Mouse (Mus musculus) left cerebral cortex, adult 2 months (tissue): ENCODE data around the gene Slc37a1. TPM values are rescaled to one million over a fixed set of nuclear protein-coding genes. Genes with fewer than 3 reads are reported as not detected.

Experiments
- DNase-seq, 2 experiments: peaks; one replicate each; pipeline ENCODE4 v3.0.0; 2021 to 2022; ENCODE audit warnings: low spot score in 2 of 2, mixed read lengths in 1 of 2; ENCODE audit errors: extremely low spot score in 1 of 2
- H3K27ac ChIP-seq: fragments of 200-600 bp; 2 replicates; pipeline ENCODE4 v1.8.1; 2022
- H3K4me3 ChIP-seq: fragments of 200-600 bp; 2 replicates; pipeline ENCODE4 v1.8.1; 2022
- CTCF ChIP-seq: fragments of 200-600 bp; IDR thresholded peaks from 2 replicates; pipeline ENCODE4 v1.8.1; 2022; ENCODE audit warnings: antibody characterized with exemption, mild to moderate bottlenecking, moderate library complexity
- intact Hi-C: fragments of 180-260 bp; cut with DNase I; formaldehyde crosslinking; loops from one replicate; pipeline ENCODE4 v1.15.1; 2025
- total RNA-seq, 2 experiments: library from RNA; stranded (reverse); gene quantifications; 2 replicates each; pipeline ENCODE4 v1.2.3; 2021

The Slc37a1 gene
- total RNA-seq, 2 experiments from 2014 or later, result 9.4 to 12.0 TPM

DNA sequence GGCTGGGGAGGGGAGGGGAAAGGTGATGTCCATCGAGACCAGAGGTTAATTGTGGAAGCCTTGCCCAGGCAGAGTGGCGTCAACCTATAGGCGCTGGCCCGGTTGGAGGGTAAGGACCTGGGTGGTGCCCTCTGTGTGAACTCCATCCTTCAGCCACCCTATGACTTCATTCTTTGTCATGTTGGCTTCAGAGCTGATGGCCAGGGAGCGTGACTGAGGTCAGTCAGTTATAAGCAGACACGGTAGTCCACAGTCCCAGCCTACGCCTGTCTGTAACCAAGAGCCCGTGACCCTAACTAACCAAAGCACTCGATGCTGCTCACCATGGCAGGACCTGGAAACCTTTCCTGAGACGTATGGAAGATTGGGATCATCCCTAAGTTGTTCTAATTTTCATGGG lies 26.1 kb downstream of the Slc37a1 start:
- H3K4me3 ChIP-seq, result no peak overlapping the region
- intact Hi-C loops, result no loop called here
- no peak overlapping the region for H3K27ac ChIP-seq
- no peak for TF ChIP-seq CTCF
- DNase-seq, result no peak

DNA sequence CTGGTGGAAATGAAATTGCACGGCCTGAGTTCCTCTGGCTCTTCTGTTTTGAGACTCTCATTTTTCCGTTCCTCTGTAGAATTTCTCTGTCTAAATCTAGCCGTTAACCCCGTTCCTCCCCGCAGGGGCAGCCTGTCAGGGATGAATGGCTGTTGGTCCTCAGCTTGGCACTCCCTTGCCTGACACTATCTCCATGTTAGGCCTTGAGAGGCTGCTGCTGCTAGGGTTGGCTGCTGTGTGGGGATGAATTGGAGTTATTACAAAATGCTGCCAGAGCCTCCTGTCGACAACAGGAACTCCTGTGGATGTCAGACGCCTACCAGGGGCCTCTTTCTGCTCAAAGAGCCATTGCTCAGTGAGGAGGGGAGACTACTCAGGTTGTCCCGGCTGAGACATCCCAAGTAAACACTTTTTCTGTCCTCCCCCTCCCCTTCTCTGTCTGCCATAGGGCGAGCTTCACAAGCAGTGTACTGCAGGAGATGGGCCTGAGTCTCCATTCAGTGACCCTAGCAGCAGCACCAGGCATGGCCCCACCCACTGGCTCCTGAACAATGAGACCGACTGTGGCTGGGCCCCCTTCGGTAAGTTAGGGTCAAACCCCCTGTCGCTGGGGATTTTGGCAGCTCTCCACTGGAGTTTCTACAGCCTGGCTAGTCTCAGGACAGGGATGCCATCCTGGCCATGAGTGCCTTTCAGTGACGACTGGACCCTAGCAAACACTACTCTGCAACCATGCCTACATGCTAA lies 28.6 kb downstream of the Slc37a1 start:
- Histone ChIP-seq H3K27ac (no peak overlapping the region), H3K4me3 (no peak overlapping the region)
- no peak for DNase-seq
- no peak for TF ChIP-seq CTCF
- intact Hi-C loops, result no loop called here

DNA sequence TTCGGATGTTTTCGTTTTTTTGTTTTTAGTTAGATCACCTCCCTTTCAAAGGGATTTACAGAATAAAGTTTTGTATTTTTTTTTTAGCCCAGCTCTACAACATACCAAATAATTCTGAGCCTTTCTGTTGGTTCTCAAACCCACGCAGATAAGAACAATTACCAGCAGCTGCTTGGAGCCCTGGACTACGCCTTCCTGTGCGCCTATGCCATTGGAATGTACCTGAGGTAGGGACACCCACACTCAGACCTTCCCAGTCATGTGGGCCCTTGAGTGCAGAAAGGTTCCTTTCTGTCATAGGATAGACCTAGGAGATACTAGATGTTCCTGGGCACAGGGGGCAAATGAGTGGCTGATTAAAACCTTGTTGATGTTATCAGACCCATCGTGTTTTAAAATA lies 29.4 kb downstream of the Slc37a1 start:
- TF ChIP-seq CTCF, result no peak
- intact Hi-C loops, result no loop called here
- H3K4me3 ChIP-seq, result no peak overlapping the region
- no peak overlapping the region for H3K27ac ChIP-seq
- no peak for DNase-seq

DNA sequence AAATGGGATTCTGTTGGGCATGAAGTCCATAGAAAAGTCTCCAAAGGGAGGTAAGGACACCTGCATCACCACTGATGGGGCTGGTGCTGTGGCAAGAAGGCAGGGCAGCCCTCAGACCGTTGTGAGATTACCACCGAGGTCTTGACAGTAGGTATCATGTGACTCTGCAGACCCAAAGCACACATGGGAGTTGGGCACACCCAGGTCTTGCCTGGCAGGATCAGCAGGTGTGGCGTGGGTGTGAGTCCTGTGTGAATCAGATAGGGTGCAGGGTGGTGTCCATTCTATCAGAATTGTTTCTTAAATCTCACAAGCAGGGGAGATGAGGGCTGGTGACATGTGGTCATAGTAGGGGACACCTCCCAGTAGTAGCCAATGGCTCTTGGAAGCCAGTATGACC lies 30.4 kb downstream of the Slc37a1 start:
- H3K4me3 ChIP-seq, result no peak overlapping the region
- no peak for TF ChIP-seq CTCF
- H3K27ac ChIP-seq, result no peak overlapping the region
- DNase-seq, result no peak
- intact Hi-C loops, result no loop called here

DNA sequence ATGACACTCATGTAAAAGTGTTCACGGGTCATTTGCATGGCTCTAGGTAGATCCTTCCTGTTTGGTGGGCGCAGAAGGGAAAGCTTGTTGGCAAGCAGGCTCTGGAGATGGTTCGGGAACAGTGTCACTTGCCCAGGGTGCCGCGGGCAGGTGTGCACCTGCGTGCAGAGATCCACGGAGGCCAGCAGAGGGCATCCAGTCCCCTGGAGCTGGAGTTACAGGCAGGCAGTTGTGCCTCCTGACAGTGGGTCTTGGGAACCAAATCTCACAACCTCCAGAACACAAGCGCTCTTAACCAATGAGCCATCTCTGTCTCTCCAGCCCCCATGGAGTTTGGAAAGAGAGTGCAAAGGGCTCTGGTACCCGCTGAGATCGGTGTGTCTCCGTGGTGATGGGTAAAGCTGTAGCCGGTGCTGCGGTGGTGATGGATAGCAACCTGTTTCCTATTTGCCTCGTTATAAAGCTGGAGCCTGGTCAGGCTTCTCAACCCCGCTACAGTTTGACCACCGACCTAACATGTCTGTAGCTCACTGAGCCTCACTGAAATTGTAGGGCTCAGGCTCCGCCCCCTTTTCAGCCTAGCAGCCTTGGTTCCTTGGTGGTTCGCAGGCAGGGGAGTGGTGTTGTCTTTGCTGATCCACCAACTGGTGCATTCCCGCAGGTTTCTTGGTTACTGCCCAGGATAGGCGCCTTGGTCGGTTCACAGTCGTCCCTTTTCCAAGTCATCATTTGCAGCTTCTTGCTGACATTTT lies 31.1 kb downstream of the Slc37a1 start:
- no peak overlapping the region for H3K27ac ChIP-seq
- intact Hi-C loops, result no loop called here
- no peak overlapping the region for H3K4me3 ChIP-seq
- peak; percentile 42 for TF ChIP-seq CTCF
- DNase-seq, result no peak

DNA sequence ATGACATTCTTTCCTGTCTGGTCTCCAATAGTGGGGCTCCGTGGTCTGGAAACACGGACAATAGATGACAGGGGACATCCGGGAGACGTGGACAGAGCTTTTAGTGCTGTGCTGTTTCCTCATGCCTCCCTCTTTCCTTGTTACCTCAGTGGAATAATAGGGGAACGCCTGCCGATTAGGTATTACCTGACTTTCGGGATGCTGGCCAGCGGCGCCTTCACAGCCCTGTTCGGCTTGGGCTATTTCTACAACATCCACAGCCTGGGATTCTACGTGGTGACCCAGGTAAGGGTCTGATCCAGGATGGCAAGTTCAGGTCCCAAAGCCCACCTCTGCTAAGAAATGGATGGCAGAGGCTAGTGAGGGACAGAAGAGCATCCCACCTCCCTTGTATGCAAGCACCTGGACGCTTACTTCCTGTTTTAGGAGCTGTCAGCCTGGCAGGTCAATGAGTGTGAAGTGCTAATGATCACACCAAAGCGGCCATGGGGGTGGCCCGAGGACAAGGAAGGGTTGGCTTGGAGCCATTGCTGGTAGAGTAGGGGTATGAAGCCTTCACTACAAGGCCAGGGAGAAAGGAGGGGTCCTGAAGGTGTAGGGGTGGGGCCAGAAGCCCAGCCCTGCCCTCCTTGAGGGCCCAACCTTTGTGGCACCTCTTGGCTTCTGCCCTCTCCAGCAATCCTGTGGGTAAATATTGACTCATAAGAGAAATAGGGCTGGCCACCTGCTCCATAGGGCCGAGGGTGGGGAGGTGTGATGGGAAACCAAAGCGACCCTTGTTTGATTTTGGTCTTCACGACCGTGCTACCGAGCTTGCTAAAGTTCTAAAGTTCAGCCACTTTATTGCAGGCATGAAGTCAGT lies 32.5 kb downstream of the Slc37a1 start:
- H3K4me3 ChIP-seq, result no peak overlapping the region
- no peak for TF ChIP-seq CTCF
- H3K27ac ChIP-seq, result no peak overlapping the region
- no peak for DNase-seq
- intact Hi-C loops, result no loop called here

DNA sequence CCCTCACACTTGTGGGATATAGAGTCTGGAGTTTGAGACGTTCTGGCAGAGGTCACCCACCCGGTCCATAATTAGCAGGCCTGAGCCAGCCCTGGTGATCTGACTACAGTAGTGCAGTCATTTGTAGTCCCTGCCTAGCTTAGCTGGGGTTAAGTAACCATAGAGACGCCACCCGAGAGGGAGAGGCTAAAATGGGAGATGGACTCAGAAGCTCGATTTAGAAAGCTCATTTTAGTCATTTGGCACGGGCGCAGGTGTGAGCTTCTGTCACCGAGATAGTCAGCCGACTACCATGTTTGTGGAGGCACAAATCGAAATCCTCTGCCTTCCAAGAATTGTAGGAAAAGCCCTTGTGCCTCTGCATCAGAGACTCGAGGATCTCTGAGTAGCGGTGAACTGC lies 34.8 kb downstream of the Slc37a1 start:
- H3K4me3 ChIP-seq, result no peak overlapping the region
- intact Hi-C loops, result no loop called here
- peak overlapping the region; percentile 41 for H3K27ac ChIP-seq
- peak; percentile 63 to 78 for DNase-seq
- TF ChIP-seq CTCF, result no peak; the same call in 1 of the 2 replicates

DNA sequence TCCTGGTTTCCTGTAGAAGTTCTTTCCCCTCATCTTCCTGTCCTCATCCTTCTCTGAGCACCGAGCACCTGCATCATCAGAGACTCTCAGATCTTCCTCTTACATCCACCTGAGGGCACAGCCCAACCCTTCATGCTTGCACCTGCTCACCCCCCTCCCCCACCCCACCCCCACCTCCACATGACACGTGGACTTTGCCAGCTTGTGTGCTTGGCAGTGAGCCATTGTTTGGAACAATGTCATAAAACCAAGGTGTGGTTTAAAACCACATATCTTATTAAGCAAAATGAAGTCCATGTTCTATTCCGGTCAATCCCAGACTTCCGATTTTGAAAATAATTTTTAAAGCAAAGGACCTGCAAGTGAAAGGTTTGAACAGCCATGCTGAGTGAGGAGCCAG lies 35.9 kb downstream of the Slc37a1 start:
- TF ChIP-seq CTCF, result no peak
- intact Hi-C loops, result no loop called here
- H3K27ac ChIP-seq, result no peak overlapping the region

DNA sequence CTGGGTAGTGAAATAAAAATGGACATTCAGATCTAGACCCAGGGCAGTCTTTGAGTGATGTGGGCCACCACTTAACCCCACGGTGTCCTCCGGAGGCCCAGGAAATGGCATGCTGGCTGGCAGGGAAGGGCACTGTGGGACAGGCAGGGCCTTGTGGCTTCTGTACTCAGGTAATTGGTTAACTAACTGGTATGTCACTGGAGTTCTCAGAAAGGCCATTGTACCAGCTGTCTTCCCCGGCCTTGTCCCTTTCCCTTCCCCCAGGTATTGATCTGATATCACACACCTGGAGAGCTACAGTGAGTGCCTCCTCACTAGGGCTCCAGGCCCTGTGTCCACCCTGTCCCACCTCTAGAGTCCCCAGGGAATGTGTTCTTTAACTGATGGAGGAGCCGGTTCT lies 36.8 kb downstream of the Slc37a1 start:
- H3K4me3 ChIP-seq, result no peak overlapping the region
- intact Hi-C loops, result no loop called here
- no peak for DNase-seq
- TF ChIP-seq CTCF, result no peak
- H3K27ac ChIP-seq, result no peak overlapping the region

More for the DNA sequence above, 35.9 kb downstream of the Slc37a1 start:
- no peak overlapping the region for H3K4me3 ChIP-seq
- no peak for DNase-seq

DNA sequence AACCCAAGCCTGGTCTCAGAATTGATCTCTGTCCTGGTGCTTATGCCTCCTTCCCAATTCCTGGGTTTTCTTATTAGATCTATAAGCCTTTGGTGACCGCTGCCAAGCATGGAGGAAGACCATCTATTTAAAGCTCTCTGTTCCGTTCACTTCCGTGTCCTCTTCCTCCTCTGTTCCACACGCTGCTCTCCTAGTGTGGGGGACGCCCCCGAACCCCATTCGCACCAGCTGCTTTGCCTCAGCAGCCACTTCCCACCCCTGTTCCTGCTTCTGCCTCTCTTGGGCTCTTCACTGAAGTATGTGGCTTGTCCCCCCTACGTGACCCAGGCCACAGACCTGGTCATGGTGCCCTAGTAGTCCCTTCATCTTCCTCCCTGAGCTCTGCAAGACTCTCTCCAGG lies 37.6 kb downstream of the Slc37a1 start:
- H3K27ac ChIP-seq, result no peak overlapping the region
- no peak for DNase-seq
- no peak for TF ChIP-seq CTCF
- intact Hi-C loops, result no loop called here
- no peak overlapping the region for H3K4me3 ChIP-seq

DNA sequence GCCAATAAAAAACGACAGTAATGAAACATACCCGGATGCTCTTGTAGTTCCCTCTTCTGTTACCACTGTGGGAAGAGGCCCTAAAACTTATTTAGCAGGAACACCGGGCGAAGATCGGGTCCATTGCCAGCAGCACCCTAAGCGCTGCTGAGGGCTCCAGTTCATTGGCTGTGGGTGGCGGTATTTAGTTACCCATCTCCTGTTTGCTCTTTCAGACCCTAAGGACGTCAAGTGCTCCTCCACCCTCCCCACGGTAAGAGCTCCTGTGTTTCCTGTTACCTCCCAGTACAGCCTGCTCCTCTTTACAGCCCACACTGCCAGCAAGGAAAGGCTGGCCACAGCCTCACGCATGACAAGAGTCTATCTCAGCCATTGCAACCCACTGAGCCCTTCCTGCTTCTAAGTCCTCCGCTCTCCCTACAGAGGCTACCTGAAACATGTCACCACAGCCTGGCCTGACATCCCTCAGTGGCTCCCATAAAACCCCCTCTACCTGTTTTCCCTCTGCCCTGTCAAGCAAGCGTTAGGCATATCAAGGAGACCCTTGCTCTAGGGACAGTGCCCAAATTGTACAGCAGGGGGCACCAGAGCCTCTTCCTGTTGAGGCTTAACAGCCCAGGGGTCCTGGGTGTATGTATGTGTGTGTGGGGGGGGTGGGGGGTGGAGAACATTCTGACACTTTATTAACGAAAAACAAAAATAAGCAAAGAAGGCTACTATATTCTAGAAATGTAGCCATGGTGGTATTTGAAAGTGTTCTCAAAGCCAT lies 39.0 kb downstream of the Slc37a1 start:
- no peak overlapping the region for H3K4me3 ChIP-seq
- no peak for DNase-seq
- no peak overlapping the region for H3K27ac ChIP-seq
- intact Hi-C loops, result no loop called here
- TF ChIP-seq CTCF, result peak; percentile 61
